Mouse (Mus musculus): ENCODE data around the gene Tpsab1. TPM values are rescaled to one million over a fixed set of nuclear protein-coding genes. Genes with fewer than 3 reads are reported as not detected.
A peak's percentile ranks its signal among the peaks of the same experiment; 100 is the strongest.

Gene Tpsab1
- total and polyA plus RNA-seq, 3 experiments, result not detected

GRCm38 (mm10) chr17:25308346-25308745 is 37.0 kb downstream of the Tpsab1 start, which contains the start of gene Prss28:
TSS of gene Prss28 (plus strand) at chr17:25308646.
- H3K79me2 ChIP-seq (ENCODE audit: control insufficient read depth, insufficient read depth, low read length, poor library complexity), result no peaks in the 10 kb centered on the region
- H3K27ac ChIP-seq (ENCODE audit: control insufficient read depth, low read depth, low read length), result no peak within 1 kb of the TSS
- TF ChIP-seq NRF1 (IDR thresholded peaks at IDR 0.05; ENCODE audit: insufficient read depth, low read depth, low read length, poor library complexity, severe bottlenecking), result no peak
- no peak for TF ChIP-seq MYC (IDR thresholded peaks at IDR 0.05; ENCODE audit: low read depth, low read length)
- H3K9me3 ChIP-seq (replicated peaks; ENCODE audit: insufficient read depth, low read length), result no peaks in the 10 kb centered on the region
- no peak within 1 kb of the TSS for H3K4me3 ChIP-seq (ENCODE audit: control insufficient read depth in 1 of 2, insufficient read depth in 1 of 2, low read depth in 2 of 2, low read length in 2 of 2)
- no peaks in the 10 kb centered on the region for H3K36me3 ChIP-seq (ENCODE audit: control insufficient read depth in 1 of 2, insufficient read depth in 2 of 2, low read length in 2 of 2)
- H3K4me1 ChIP-seq (ENCODE audit: control insufficient read depth in 1 of 2, insufficient read depth in 2 of 2, low read length in 2 of 2), result no peaks in the 10 kb centered on the region
- no peak for DNase-seq (ENCODE audit: low read depth, low spot score)
- H3K9ac ChIP-seq (ENCODE audit: control insufficient read depth, low read depth, low read length, poor library complexity, severe bottlenecking), result no peak within 1 kb of the TSS
- peaks cover 1 to 7% of the 10 kb centered on the region in 2 experiments; a peak in 3 of 4 replicates for H3K27me3 ChIP-seq (ENCODE audit: control insufficient read depth in 1 of 2, insufficient read depth in 2 of 2, low read length in 2 of 2)

GRCm38 (mm10) chr17:25298094-25298493 is 47.3 kb downstream of the Tpsab1 start, which contains the start of gene Prss34:
TSS of gene Prss34 (plus strand) at chr17:25298394.
- Histone ChIP-seq H3K4me1 (ENCODE audit: control insufficient read depth in 1 of 2, insufficient read depth in 2 of 2, low read length in 2 of 2) (peaks cover 12 to 25% of the 10 kb centered on the region in 2 experiments), H3K9me3 (replicated peaks; ENCODE audit: insufficient read depth, low read length) (no peaks in the 10 kb centered on the region), H3K9ac (ENCODE audit: control insufficient read depth, low read depth, low read length, poor library complexity, severe bottlenecking) (no peak within 1 kb of the TSS), H3K27ac (ENCODE audit: control insufficient read depth, low read depth, low read length) (no peak within 1 kb of the TSS), H3K36me3 (ENCODE audit: control insufficient read depth in 1 of 2, insufficient read depth in 2 of 2, low read length in 2 of 2) (peaks cover 0 to 15% of the 10 kb centered on the region in 2 experiments; a peak in 2 of 4 replicates), H3K27me3 (ENCODE audit: control insufficient read depth in 1 of 2, insufficient read depth in 2 of 2, low read length in 2 of 2) (no peaks in the 10 kb centered on the region; a peak in 2 of 4 replicates), H3K4me3 (ENCODE audit: control insufficient read depth in 1 of 2, insufficient read depth in 1 of 2, low read depth in 2 of 2, low read length in 2 of 2) (no peak within 1 kb of the TSS), H3K79me2 (ENCODE audit: control insufficient read depth, insufficient read depth, low read length, poor library complexity) (no peaks in the 10 kb centered on the region)
- DNase-seq (ENCODE audit: low read depth, low spot score), result no peak
- TF ChIP-seq ETS1 (IDR thresholded peaks at IDR 0.05; ENCODE audit: low read depth, low read length) (no peak), CHD2 (IDR thresholded peaks at IDR 0.05; ENCODE audit: low read length) (no peak), POLR2AphosphoS2 (IDR thresholded peaks at IDR 0.05; ENCODE audit: low read length) (no peak), MYB (IDR thresholded peaks at IDR 0.05; ENCODE audit: low read depth, low read length) (no peak)

GRCm38 (mm10) chr17:25294111-25294510 is 51.3 kb downstream of the Tpsab1 start:
- Histone ChIP-seq H3K4me1 (ENCODE audit: control insufficient read depth in 1 of 2, insufficient read depth in 2 of 2, low read length in 2 of 2) (peaks cover 16 to 17% of the 10 kb centered on the region in 2 experiments), H3K4me3 (ENCODE audit: control insufficient read depth in 1 of 2, insufficient read depth in 1 of 2, low read depth in 2 of 2, low read length in 2 of 2) (no peak overlapping the region), H3K36me3 (ENCODE audit: control insufficient read depth in 1 of 2, insufficient read depth in 2 of 2, low read length in 2 of 2) (peaks cover 0 to 18% of the 10 kb centered on the region in 2 experiments; a peak in 2 of 4 replicates), H3K79me2 (ENCODE audit: control insufficient read depth, insufficient read depth, low read length, poor library complexity) (no peaks in the 10 kb centered on the region), H3K9ac (ENCODE audit: control insufficient read depth, low read depth, low read length, poor library complexity, severe bottlenecking) (no peak overlapping the region), H3K27me3 (ENCODE audit: control insufficient read depth in 1 of 2, insufficient read depth in 2 of 2, low read length in 2 of 2) (no peaks in the 10 kb centered on the region; a peak in 2 of 4 replicates), H3K27ac (ENCODE audit: control insufficient read depth, low read depth, low read length) (peak overlapping the region; percentile 74), H3K9me3 (replicated peaks; ENCODE audit: insufficient read depth, low read length) (no peaks in the 10 kb centered on the region)
- DNase-seq (ENCODE audit: low read depth, low spot score), result no peak
- no peak for TF ChIP-seq MAX (IDR thresholded peaks at IDR 0.05; ENCODE audit: low read length)
- no peak for TF ChIP-seq NELFE (IDR thresholded peaks at IDR 0.05; ENCODE audit: low read depth, low read length)
- no peak for TF ChIP-seq POLR2AphosphoS2 (IDR thresholded peaks at IDR 0.05; ENCODE audit: low read length)
- TF ChIP-seq RCOR1 (IDR thresholded peaks at IDR 0.05; ENCODE audit: low read depth, low read length), result no peak
- no peak for TF ChIP-seq KAT2A (conservative IDR thresholded peaks at IDR 0.05; ENCODE audit: low read depth, low read length)
- TF ChIP-seq TAL1 (IDR thresholded peaks at IDR 0.05; ENCODE audit: low read length), result no peak
- TF ChIP-seq POLR2AphosphoS5 (IDR thresholded peaks at IDR 0.05; ENCODE audit: borderline replicate concordance, low read depth, low read length), result no peak
- no peak for TF ChIP-seq MYB (IDR thresholded peaks at IDR 0.05; ENCODE audit: low read depth, low read length)
